Mouse (Mus musculus): ENCODE measurements around the gene Srsf10.
A peak's percentile ranks its signal among the peaks of the same experiment; 100 is the strongest.

Srsf10 gene

GRCm38 (mm10) chr4:135855080-135855479 lies 467 bp upstream of the Srsf10 start:
- peak; percentile 77 for DNase-seq (ENCODE audit: low spot score)

GRCm38 (mm10) chr4:135856223-135857091 lies 910 bp downstream of the Srsf10 start:
- DNase-seq (ENCODE audit: low spot score) = peak; percentile 80

DNA sequence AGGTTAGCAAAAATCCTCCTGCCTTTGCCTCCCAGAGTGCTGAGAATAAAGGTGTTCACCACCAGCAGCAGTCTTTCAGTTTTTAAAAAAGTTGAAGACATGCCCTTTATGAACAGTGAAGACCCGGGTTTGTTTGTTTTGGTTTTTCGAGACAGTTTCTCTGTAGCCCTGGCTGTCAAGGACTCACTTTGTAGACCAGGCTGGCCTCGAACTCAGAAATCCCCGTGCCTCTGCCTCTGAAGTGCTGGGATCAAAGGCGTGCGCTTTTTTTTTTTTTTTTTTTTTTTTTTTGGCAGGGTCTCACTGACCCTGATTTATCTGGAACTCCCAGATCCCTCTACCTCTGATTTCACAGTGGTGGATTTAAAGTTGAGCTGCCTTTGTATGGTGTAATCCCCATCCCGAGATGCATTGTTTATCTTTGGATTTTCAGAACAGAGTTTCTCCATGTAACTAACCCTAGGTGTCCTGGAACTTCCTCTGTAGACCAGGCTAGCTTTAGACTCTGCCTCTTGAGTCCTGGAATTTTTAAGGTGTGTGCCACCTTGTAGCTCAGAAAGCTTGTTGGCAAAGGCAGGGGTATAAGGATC lies 2.1 kb downstream of the Srsf10 start:
- peak; percentile 33 for DNase-seq (ENCODE audit: low spot score)

GRCm38 (mm10) chr4:135868996-135869395 lies 13.4 kb downstream of the Srsf10 start:
- no peak for DNase-seq (ENCODE audit: low spot score)

DNA sequence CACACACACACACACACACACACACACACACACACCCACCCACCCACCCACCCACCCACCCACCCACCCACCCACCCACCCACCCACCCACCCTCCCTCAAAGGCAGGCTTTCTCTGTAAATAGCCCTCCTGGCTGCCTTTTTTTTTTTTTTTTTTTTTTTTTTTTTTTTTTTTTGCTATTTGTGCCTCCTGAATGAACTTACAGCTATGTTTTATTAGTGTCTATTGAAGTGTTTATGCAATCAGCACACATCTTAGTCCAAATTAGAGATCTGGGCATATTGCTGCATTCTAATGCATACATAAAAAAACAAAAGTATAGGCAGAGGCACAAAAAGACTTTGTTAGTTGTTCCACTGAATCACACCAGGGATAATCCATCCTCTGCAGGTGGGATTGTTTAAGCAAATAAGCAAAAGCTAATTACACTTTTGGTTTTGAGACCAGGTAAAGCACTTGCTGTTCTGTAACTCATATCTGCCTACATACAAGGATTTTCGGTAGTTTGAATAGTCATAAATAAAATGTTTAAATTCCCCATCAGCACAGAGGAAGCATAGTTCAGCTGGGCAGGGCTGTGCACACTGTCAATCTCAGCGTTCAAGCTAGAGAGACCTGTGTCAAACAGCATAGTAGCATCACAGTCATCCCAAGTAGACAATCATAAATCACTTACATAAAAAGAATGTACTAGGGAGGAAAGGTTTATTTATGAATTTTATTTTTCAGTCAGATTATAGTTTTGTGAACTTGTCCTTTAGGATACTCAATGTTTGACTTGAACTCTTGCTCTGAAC lies 14.9 kb downstream of the Srsf10 start:
- DNase-seq (ENCODE audit: low spot score) = no peak

DNA sequence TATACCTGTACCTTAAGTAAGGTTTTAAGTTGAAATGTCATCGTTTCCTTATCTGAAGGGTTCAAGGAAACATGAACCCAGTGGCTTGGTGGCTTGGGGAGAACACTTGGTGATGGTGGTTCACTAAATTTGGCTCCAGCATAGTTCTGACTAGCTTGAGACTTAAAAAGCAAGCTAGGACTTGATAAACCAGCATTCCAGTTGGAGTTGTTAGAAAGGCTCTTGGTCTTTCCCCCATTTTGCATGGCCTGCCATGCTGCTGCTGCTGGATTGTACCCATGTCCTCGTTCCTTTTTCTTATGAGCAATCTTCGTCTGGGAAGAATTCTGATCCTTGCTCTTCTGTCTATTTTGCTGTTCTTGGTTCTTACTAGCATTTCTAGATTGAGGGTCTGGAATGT lies 16.5 kb downstream of the Srsf10 start:
- DNase-seq (ENCODE audit: low spot score) = peak; percentile 48

- peak; percentile 65 for DNase-seq (ENCODE audit: low spot score)
Observed at GRCm38 (mm10) chr4:135872589-135873391, 17.2 kb downstream of the Srsf10 start.

GRCm38 (mm10) chr4:135873526-135874202 lies 18.1 kb downstream of the Srsf10 start, which contains the start of gene Pnrc2:
Pnrc2 (minus strand) TSS chr4:135873850.
- DNase-seq (ENCODE audit: low spot score) = peak; percentile 93

DNA sequence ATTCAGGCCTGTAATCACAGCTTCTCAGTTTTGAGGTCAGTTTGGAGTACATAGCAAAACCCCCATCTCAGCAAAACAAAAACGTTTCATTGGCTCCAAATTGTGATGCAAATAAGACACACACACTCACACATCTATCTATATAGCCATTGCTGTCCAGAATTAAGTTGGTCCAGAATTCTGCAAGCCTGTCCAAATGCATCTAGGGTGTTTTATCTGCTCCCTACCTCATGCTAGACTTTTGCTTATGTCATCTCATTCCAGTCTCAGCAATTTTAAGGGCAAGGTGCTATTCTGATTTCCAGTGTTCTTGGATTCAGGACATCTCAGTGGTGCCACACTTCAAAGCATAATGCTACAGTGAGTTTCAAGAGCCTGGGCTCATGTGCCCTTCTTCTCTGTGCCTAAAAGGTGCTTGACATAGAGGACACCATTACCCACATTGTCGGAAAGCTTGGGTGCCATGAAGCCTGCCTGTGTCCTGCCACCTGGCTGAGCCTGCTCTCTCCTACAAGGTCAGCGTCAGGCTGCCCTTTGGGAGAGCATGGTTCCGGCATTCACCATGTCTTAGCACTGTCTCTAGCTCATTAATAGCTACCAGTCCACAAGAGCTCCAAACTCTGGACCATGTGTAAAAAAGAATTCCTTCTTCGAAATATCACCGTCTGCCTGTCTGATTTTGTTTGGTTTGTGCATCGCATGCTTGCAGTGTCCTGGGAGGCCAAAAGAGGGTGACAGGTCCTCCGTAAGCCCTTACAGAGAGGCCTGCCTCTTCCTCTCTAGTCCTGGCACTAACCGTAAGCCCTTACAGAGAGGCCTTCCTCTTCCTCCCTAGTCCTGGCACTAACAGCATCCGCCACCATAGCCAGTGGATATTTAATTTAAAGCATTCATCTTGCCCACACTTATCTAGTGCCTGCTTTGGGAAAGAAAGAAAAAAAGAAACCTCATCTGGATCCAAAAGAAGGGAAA lies 19.3 kb downstream of the Srsf10 start:
- no peak for DNase-seq (ENCODE audit: low spot score)

DNA sequence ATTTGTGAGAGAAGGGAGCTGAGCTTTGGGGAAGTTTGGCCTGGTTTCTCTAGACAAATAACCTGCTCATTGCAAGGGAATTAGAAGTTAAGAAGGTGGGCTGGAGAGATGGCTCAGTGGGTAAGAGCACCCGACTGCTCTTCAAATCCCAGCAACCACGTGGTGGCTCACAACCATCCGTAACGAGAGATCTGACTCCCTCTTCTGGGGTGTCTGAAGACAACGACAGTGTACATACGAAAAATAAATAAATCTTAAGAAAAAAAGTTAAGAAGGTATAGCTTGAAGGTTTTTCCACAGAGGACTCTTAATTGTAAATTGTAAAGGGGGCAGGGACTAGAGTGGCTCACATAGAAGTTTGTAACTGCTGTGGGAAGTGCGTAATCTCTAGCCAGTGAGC lies 20.0 kb downstream of the Srsf10 start:
- no peak for DNase-seq (ENCODE audit: low spot score)

DNA sequence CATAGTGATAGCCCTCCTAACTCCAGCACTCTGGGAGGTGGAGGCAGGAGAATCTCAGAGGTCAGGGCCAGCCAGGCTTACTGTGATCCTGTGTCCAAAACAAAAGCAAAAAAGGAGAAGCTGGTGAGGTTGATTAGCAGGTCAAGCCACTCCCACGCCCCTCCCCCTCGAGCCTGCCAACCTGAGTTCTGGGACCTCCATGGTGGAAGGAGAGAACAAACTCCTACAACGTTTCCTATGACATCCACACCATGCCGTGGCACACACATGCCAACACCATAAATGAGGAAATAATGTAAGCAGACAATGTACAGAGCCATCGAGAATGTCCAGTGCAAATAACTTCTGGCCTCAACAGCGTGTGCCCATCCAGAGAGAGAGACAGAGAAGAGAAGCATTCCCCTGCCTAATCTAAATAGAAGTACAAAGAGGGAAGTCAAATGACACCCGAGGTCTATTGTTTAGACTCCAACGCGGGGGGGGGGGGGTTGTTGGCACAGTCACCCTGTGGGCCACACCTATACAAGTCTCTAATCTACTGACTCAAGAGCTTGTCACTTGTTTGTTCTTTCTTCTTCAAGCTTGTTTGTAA lies 20.5 kb downstream of the Srsf10 start:
- DNase-seq (ENCODE audit: low spot score) = peak; percentile 75

DNA sequence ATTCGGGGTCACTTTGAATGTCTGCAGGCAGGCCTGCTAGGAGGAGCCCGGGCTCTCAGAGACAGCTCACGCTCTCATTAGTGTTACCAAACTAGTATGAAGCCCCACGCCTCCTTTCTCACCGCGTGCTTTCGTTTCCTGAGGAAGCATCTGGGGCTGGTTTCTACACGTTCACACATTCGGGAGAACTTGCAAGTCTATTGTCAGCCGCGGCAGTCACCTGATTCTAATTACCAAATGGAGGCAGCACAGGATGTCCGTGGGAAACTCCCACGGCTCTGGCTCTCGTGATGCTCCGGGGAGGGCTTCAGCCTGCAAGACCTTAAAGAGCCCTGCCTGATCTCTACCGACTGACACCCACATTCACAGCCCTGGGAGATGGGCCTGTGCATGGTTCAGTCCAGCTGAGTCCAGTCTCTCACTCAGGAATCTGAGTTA lies 21.1 kb downstream of the Srsf10 start:
- DNase-seq (ENCODE audit: low spot score) = peak; percentile 76

GRCm38 (mm10) chr4:135877742-135878141 lies 22.2 kb downstream of the Srsf10 start:
- DNase-seq (ENCODE audit: low spot score) = peak; percentile 36

DNA sequence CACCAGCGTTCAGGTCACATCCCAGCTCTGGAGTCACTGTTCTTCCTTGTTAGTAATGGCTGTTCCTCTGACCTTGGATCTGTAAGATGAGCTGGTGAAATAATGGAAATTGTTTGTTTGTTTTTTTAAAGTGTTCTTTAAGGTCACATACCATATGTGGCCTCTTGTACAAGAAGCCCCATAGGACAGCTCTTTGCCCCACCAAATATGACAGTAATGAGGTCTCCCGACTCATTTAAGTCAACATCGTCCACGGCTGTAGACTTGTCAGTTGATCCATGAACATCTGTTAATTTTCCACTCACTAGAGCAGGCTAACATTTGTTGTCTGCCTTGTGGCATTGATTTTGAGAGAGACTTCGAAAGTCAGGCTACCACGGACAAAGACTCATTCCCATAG lies 23.5 kb downstream of the Srsf10 start:
- DNase-seq (ENCODE audit: low spot score) = peak; percentile 29

DNA sequence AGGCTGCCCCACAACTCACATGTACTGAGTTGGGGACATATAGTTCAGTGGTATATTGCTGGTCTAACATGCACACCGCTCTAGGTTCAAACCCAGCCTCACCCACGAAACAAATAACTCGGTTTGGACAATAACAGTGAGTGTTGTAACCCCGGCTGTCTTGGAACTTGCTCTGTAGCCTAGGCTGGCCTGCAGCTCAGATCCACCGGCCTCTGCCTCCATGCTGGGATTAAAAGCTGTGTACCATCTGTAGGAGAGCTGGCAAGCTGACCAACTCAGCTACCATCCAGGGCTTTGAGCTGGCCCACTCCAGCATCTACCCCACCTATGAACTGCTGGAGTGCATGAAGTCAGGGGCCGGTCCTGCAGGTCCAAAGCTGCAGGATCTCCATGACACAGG lies 24.5 kb downstream of the Srsf10 start:
- no peak for DNase-seq (ENCODE audit: low spot score)

DNA sequence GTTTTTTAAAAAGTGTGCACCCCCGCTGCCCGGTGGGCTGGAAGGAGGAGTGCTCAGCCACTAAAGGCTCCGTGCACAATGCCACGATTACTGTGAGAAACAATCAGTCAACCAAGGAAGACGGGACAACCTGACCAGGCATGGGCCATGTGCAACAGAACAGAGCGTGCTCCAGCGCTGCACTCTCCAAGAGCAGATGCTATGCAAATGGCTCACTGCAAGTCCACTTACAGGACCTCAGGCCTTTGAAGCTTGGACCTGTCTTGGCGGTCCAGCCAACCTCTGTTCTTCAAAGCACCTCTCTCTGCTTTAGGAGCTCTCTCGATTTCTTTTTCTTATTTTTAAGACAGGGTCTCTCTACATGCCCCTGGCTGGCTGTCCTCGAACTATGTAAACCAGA lies 25.0 kb downstream of the Srsf10 start:
- no peak for DNase-seq (ENCODE audit: low spot score)

- no peak for DNase-seq (ENCODE audit: low spot score)
Observed at GRCm38 (mm10) chr4:135882023-135882422, 26.5 kb downstream of the Srsf10 start.

DNA sequence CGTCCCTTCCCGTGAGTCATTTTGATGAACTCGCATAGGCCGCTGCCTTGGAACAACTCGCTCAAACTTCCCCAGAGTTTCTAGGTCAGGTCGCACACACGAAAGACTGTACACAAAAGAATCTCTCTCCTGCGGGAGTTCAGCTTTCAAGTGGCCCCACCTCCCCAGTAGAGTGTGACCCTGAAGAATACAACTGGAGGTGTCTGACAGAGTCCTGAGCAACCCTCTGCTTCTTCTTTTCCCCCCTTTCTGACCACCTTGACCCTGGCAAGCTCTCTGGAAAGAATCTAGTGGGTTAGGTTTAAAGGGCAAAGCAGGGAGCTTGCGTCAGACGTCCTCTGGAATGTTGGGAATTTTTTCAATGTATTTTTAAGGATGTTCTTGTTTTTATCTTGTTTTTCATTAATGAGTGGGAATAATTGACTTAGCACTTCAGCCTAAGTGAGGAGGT lies 27.9 kb downstream of the Srsf10 start:
- peak; percentile 22 for DNase-seq (ENCODE audit: low spot score)

- no peak for DNase-seq (ENCODE audit: low spot score)
Observed at GRCm38 (mm10) chr4:135883881-135884516, 28.5 kb downstream of the Srsf10 start.
